Mouse (Mus musculus) adrenal gland, postnatal 4 days (tissue): ENCODE data around the gene Ccdc162. TPM values are rescaled to one million over a fixed set of nuclear protein-coding genes. Genes with fewer than 3 reads are reported as not detected.

Source experiments
- DNase-seq, 2 experiments: peaks; one replicate each; pipeline ENCODE4 v3.0.0; 2021 to 2022; ENCODE audit warnings: low spot score in 2 of 2, mixed read lengths in 2 of 2
- long read RNA-seq, 2 experiments: library from polyadenylated mRNA; stranded (forward); transcript quantifications; one replicate each; pipeline ENCODE4 v2.0.0; 2021
- total RNA-seq, 2 experiments: library from RNA; stranded (reverse); gene quantifications; 2 replicates each; pipeline ENCODE4 v1.2.3; 2021

Ccdc162 gene
- total RNA-seq: under 1 TPM; 0.31 to 0.76 TPM
- long read RNA-seq, experiment 1: 0 reads
- long read RNA-seq, experiment 2: 0 reads

DNA sequence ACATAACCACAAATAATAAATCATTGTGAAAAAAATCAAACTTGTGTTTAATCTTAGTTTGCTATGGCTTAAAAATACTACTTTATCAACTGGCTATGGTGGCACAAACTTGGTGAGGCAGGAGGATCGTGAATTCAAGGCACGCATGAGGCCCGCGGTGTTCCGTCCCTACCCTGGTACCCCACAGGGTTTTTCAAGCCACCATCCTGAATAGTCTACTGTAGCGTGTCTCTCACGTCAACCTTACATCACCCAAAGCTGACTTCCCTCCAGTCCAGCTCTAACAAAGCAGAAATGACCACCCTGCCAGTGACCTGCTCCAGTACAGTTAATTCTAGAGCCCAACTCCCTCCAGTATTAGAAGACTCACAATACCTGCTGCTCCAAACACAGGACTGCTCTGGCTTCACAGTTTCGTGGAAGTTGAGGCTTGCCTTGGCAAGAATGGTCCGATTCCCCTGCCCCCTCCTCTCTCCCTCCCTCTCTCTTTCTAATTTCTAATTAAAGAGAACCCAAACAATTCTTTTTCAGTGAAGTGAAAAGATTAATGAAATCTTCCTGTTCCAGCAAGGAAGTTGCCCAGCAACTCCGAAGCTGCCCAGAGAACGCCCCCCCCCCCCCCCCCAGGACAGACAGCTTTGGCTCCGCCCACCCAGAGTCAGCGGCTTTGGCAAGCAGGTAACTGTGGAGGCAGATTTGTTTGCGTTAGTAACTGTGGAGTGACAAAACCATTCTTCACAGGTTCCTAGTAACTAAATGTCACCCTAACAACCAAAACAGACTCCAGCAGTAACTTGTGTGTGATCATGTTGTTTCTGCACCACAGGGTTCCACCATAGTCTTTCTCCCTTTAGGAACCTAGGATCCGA is at the start of gene Ccdc162:
Gene Ccdc162, minus strand, starts transcription at position 606 of the 869 bp plus-strand sequence.
- no peak for DNase-seq

DNA sequence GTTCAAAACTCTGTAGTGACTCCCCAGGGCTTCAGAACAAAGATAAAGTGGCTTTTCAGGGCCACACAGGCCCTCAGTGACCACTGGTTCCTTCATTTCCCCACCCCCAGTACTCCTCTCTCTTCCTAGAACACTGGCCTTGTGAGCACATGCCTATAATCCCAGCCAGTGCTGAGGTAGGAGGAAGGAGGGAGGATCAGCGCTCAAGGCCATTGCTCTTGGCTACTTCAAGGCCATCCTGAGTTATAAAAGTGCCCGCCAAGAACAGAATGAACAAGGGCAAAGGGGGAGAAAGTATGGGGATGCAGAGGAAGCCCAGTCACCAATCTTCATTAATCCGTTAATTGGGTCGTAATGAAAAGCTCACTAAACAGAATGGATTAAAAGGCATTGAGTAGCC is 49.2 kb upstream of the Ccdc162 start:
- DNase-seq: no peak

DNA sequence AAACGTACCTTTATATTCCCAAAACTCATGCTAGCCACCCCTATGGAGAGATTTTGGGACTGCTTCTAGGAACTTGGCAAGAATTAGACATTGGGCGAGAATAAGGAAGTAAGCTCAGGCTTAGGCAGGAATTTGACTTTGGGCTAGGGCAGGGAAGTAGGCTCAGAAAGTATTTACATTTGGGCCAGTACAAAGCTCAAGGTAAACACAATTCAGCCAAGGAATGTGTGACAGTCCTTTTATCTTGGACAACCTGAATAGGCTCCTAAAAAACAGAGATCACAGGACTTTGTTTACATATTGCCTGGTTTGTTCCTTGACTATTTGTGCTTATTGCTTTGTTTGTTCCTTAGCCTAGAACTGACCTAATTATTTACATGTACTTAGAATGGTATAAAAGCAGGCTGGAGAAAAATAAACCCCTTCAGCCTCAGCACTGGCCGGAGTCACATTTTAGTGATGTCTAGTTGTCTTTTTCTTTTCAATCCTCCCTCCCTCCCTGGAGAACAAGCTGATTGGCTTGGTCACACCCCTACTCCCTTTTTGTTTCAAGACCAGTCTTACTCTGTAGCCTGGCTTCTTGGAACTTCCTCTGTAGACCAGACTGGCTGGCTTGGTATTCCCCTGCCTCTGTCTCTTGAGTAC is 47.4 kb upstream of the Ccdc162 start:
- DNase-seq: no peak

DNA sequence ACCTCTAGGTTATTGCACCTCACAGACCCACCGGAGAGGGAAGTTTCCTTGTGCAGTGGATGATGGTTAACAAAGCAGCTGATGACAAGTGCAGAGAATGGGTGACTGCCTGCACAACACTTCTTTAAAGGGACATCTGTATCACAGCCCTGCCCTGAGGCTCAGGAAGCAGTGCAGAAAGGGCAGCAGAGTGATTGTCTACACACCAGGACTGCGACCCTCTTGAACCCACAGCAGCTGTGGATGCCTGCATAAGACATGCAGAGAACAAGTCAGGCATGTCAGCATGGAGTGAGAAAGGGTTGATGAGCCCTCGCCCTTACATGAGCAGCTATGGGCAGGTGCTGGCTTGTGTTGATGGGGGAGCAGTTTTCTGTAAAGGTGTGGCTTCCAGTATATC is 44.4 kb upstream of the Ccdc162 start:
- no peak for DNase-seq

DNA sequence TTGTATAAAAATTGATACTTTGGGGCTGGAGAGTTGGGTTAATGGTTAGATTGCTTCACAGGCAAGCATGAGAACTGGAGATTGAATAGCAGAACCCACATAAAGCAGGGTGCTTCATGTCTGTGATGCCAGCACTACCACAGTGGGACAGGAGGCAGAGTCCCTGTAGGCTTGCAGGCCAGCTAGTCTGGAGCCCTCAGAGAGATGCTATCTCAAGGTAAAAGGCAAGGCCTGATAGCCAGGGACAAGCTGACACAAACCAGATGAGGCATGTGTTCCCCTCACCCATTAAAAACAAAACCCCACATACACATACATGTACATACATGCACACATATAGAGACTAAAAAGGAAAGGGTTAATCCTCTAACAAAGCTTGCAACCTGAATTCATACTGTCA is 41.6 kb upstream of the Ccdc162 start:
- DNase-seq: no peak

DNA sequence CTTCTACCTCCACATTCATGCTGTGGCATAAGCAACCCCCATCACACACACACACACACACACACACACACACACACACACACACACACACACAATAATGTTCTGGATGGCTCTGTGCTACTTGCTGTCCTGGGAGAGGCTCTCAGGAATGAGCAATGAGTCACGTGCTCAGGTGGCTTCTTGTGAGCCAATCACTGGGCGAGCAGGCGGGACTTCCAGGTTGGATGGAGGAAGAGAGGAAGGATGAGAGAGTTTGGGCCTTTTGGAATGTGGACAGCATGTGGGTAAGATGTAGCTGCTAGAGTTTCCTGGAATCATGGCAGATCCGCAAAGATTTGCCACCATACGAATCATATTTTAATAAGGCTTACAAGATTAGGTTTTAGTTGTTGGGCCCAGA is 40.8 kb upstream of the Ccdc162 start:
- DNase-seq: no peak

DNA sequence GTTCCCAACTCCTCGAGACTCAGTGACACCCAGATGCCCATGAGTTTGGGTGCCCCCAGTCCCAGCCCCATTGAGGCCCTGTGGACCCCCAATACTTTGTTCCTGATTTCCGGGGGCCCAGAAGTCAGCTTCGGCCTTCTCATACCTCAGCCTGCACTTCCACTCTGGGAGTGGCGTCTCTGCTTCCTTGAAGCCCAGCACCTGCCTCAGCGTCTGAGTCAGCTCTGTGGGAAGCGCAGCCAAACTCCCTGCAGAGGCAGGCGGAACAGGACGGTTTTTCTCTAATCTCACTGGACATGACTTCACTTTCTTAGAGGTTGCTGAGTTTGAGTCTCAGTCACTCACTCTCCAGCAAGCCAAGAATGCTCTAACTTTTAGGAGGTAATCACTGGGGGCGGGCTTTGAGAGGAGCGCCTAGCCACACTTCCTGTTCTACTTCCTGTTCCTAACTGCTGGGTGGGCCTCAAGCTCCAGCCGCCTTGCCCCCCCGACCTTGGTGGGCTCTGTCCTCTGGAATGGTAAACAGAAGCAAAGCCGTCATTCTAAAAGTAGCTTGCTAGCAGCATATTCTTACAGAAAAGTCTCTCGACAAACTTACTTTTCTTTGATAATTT is 35.5 kb upstream of the Ccdc162 start:
- DNase-seq: no peak

DNA sequence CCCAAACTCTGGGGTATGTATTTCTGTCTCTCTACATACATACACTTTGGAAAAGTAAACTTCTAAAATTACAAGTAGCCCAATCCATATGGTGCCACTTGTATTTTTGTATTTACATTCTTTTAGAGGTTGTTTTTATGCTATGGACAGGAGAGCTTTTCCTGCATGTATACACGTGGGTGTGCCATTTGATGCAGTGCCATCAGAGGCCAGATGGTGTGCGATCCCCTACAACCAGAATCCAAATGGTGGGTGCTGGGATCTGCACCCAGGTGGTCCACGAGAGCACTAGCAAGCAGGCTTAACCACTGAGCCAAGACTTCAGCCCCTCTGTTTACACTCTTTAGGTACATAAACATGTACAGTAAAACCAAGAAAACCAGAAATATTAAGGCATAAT is 32.9 kb upstream of the Ccdc162 start:
- DNase-seq: no peak

DNA sequence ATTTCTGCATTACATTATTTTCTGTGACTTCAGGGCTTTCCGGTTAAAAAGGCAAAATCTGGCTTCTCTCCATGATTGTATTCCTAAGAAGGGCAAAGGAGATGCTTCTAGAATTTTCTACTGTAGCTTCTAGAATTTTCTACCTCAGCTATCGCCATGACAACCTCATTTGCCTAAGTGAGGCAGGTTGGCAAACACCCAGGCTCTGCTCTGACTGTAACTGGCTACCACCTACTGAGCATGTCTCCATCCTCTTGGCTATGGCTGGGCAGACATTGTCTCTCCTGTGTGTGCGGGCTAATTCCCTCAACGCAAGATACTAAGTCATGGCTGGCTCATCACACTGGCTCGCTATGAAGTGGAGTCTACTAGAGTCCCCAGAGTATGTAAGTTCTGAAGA is 30.1 kb upstream of the Ccdc162 start:
- DNase-seq: no peak

DNA sequence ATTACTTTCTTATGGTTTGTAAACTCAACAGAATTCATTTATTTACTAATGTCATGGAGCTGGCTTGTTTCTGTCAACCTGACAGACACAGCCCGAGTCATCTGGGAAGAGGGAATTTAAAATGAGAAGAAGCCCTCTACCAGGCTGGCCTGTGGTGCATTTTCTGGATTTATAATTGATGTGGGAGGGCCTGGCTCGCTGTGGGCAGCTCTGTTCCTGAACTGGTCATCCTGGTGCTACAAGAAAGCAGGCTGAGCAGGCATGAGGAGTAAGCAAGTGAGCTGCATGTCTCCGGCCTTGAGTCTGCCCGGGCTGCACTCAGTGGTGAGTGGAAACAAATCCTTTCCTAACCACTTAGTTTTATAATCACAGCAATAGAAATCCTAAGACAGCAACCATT is 27.6 kb upstream of the Ccdc162 start:
- DNase-seq: no peak

DNA sequence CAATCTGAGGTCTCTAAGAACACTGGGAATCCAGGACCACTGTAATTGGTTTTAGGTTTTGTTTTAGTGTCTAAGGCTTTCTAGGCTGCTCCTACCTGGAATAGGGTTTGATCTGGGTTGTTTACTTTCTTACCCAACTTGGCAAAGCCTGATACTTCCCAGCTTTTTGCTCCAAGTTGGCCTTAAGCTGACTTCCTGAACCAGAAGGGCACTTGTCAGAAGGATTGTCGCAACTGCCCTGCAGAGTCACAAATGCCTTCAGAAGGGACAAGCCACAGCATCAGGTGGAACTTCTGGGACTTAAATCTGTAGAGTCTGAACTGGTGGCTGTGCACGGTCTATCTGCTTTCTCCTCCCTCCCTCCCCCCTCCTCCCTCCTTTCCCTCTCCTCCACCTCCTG is 23.8 kb upstream of the Ccdc162 start:
- DNase-seq: no peak

DNA sequence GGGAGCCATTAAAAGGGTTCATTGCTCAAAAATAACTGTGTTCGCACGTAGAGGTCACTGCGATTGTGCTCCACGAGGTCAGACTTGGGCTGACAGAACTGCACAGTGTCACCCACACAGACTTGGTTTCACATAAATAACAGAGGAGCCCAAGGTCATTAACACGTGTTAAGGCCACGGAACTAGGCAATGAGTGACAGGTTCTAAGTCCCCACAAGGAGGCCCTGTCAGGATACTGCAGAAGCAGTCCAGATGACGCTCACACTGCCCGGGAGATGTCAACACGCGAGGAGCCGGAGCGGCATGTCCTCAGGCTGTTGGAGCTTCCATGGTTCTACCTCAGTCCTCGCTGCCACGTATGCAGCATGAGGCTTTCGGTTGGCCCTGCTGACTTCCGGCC is 20.8 kb upstream of the Ccdc162 start:
- no peak for DNase-seq

DNA sequence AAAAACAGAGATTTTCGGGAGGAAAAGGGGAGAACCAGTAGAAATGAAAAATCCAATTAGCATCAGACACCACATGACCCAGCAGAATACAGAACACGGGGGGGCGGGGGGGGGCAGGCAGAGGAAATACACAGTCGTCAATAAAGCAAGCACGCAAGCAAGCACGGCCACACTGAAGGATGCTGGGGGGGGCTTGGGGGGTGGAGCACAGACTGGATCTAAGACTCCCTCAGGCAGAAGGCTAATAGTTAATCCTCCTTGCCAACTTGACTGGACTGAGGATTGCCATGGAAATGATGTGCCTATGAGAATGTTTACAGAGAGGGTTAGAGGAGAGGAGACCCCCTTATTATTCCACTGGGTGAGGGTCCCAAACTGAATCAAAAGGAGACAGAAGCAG is 19.0 kb upstream of the Ccdc162 start:
- DNase-seq: no peak

DNA sequence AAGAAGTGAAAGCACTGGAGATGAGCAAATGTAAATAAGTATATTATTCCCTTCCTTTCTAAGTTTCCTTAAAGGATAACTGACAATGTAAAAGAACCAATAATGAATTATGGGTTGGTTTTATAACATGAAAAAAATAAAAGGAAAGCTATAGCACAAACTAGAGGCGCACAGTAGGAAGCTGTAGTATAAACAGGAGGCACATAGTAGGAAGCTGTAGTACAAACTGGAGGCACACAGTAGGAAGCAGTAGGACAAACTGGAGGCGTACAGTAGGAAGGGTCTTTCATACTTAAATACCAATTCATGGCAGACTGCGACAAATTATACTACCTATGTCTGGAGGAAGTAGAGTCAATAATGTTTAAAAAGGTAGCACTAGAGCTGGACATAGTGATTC is 16.8 kb upstream of the Ccdc162 start:
- no peak for DNase-seq

DNA sequence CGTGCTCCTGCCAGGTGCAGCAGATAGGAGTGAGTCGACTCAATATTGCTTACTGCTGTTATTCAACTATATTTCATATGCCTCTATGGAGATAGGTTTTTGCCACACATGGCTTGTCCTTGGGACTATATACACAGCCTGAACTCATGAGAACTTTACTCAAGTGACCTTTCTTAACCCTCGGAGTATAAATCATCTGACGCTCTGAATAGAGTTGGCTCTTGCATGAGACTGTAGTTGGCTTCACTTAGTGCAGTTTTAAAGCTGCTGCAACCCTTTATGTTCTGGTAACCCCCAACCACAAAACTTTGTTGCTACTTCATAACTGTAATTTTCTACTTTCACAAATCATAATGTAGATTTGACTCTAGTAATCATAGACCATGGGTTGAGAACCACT is 15.5 kb upstream of the Ccdc162 start:
- DNase-seq: no peak

DNA sequence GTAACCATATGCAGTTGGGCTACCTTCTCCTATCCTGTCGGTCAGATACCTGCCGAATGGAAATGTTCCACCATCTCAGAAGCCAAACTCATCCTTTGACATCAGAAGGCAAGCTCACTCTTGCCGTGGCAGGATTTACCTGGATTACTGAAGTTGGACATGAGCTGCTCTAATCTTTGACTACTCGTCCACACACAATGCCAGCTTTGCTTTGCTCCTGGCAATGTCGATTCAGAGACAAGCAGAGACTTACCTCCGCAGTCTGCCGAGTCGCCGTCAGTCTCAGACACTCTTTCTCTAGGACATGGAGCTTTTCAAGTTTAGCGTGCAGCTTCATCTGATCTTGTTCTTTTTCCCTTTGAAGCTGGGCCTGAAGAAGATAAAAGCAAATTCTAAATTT is 14.3 kb upstream of the Ccdc162 start:
- no peak for DNase-seq

DNA sequence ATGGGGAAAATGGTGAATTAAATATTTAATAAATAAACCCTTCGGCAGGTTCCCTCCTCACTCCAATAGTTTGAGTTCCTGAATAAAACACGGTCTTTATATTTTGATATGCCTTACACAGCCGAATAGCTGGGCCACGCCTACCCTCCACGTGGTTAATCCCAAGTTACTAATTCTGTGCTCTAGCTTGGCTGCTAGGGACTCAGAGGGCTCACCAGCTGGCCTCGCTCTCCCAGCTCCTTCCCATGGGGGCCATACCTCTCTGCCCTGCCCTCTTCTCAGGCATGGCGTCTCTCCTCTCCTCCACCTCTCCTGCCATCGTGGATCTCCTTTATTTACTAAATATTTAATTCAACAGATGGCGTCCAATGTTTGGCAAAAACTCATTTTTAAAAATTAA is 9.8 kb upstream of the Ccdc162 start:
- no peak for DNase-seq

DNA sequence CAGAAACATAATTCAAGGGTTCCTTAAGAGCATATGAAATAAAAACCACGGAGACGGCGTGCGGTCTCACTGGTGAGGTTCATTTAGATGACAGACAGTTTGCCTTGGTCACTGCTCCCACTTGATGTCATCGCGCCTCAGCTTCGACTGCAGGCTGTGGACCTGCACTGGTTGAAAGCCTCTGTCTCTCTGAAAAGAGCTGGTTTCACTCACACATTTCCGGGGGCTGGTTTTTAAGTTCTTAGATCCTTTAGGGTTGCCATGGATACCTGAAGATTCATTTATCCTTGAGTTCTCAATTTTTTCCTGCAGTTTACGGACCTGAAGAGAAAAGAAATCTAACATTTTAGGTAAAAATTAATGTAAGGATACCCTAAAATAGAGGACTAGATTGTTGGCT is 3.2 kb upstream of the Ccdc162 start:
- no peak for DNase-seq

DNA sequence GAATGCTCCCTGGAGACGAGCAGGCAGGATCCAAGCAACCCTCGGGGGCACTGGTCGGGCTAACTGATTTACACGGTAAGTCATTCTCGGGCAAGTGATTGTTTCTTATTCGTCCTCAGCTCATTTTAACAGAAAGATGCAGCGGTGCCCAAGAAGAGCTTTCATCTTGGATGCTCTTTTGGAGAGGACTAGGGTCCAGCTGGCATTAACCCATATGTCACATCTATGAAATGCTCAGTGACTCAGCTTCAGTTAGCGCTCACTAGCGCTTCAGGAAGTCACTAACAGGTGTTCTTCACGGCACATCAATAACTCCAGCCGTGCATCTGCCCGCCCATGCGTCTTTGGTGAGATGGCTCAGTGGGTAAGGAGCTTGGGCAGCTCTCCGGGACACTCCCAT is 877 bp downstream of the Ccdc162 start:
- no peak for DNase-seq

DNA sequence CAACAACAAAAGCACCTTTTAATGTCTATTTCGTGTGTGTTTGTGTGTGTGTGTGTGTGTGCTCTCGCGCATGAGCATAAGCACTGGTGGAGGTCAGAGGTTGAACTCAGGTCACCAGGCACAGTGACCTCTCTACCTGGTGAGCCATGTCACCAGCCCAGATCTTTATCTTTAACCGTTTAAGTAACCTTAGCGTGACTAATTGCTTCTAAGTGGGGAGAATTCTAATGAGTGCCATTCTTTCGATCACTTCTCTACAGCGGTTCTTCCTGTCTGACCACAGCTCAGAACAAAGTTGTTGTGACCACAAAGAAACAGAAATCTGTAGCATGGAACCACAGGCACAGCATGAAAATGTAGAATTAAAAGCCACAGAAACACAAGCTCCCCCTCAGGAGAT is 5.0 kb downstream of the Ccdc162 start:
- no peak for DNase-seq

DNA sequence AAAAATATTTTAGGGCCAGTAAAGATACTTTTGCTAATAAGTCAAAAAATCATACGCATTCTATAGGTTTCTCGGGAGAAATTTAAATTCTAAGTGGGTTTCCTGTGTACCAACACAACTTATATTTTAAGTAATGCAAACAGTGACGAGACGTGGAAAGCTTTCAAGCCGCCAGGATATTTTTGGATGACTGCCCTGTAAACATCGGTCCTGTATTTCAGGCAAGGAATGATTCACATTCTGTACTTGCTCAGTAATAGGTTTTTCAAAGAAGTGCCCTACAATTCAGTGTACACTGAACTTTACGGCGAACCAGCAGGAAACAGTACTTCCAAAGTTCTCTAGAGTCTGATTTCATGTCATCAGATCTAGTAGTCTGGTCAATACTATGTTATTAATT is 5.7 kb downstream of the Ccdc162 start:
- DNase-seq: no peak

DNA sequence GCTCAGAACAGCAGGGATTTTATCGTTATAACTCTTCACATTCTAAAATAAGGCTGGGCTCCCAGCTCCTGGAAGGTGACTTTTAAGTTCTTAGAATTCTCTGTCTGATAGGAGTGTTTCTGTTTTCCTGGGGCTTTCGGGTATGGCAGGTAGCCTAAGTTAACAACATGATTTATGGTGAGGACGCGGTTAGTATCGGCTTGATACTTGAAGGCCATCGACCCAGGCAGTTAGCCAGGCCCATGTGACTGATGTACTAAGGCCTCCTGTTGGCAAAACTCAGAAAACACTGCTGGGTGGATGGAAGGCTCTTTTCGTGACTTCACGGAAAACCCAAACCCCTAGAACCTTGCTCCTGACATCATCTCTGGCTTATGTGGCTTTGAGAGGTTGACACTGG is 7.1 kb downstream of the Ccdc162 start:
- DNase-seq: peak in 1 of 2 experiments; percentile 43
